Mouse (Mus musculus) 416B (cell line): Measurements from ENCODE around the gene Gm6096.

ENCODE experiments used
- DNase-seq: peaks from one replicate; pipeline ENCODE4 v3.0.0; 2011; ENCODE audit warnings: low read depth

The Gm6096 gene

GRCm38 (mm10) chr7:34235602-34236001 lies 15.2 kb upstream of the Gm6096 start:
- no peak for DNase-seq

DNA sequence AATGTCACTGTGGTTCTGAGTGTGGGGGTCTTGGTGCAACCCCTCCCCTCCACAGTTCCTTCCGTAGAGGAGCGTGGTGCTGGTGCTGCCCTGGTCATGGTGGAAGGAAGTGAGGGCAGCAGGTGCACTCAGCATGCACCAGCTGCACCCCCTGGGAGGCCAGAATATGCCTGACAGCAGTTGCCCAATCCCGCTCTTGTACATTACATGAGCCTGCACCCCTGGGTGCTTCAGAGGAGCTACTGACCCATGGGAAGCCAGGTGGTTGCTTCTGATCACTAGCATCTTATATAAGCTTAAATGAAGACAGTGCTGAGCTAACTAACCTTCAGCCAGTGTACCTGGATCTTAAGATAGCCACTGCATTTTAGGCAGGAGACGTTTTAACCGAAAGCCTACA lies 12.8 kb upstream of the Gm6096 start:
- no peak for DNase-seq

- DNase-seq: no peak
Measured at GRCm38 (mm10) chr7:34242176-34242575, 8.7 kb upstream of the Gm6096 start.

- no peak for DNase-seq
Measured at GRCm38 (mm10) chr7:34246870-34247499, 3.9 kb upstream of the Gm6096 start.

DNA sequence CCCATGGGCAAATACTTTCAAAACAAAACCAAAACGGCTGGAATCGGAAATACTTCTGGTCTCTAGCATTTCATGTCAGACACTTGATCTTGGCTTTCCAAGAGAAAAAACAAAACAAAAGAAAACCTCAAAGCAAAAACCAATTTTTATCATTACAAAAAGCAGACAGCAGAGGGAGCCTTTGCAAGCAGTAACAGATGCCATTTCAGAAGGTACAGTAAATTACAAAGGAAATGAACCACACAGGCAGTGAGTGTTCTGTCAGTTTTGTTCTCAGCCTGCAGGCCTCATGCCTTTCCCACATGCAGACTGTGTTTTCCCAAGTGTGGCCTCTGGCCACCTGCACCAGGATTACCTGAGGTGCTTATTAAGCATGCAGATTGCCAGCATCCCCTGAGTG lies 1.2 kb downstream of the Gm6096 start:
- DNase-seq: peak; percentile 66

DNA sequence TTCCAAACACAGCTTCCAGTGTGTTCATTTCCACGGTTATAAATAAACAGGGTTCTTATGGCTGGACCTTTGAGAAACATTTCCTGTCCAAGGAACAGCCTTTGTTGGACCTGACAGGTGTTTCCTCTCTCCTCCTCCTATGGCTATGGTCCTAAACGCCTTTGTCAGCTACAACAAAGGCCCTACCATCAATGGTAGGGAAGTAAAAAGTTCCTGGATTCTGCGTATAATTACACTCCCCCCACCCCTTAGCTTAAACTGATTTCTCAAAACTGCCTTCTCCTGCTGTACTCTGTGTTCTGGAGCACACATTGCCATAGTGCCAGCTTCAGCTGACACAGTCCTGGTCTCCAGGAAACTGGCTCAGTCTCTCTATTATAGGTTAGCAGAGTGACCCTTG lies 4.3 kb downstream of the Gm6096 start:
- peak; percentile 16 for DNase-seq

GRCm38 (mm10) chr7:34255916-34256315 lies 5.1 kb downstream of the Gm6096 start:
- DNase-seq: no peak

- no peak for DNase-seq
Measured at GRCm38 (mm10) chr7:34257279-34257678, 6.4 kb downstream of the Gm6096 start.

DNA sequence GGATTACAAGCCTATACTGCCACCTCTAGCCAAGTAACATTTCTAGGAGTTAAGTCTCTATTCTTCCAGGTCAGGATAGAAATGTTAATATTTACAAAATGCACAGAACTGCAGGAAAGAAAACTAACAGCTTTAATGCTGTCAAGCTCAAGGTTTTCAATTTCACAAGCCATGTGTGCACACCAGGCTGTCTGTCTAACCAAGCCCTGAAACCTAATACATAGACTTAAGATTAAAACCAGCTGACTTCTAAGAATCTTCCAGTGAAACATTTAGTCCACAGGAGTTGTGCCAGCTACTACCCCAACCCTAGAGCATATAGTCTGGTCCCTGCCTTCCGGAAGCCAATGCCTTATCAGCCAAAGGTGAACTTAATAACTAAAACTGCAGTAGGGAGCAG lies 7.6 kb downstream of the Gm6096 start:
- no peak for DNase-seq

- DNase-seq: no peak
Measured at GRCm38 (mm10) chr7:34263437-34263836, 12.6 kb downstream of the Gm6096 start.

GRCm38 (mm10) chr7:34265876-34266346 lies 15.1 kb downstream of the Gm6096 start:
- peak; percentile 91 for DNase-seq

DNA sequence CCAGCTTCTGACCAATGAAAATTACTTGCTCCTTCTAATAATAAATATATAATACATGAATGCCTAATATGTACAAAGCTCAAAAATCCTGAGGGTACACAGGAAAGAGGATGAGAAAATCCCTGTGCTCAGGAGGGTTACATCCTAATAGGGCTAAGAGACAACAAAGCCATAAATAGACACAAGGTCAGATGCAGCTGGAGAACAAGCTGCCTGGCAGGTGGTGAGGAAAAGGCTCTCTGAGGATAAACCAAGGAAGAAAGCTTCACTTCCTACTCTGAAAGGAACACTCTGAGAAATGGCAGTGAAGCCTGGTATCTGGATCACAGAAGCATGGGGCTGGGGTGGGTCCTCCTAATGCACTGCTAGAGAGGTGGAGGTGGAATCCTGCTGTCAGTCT lies 15.6 kb downstream of the Gm6096 start:
- no peak for DNase-seq

GRCm38 (mm10) chr7:34268463-34268862 lies 17.6 kb downstream of the Gm6096 start:
- no peak for DNase-seq

DNA sequence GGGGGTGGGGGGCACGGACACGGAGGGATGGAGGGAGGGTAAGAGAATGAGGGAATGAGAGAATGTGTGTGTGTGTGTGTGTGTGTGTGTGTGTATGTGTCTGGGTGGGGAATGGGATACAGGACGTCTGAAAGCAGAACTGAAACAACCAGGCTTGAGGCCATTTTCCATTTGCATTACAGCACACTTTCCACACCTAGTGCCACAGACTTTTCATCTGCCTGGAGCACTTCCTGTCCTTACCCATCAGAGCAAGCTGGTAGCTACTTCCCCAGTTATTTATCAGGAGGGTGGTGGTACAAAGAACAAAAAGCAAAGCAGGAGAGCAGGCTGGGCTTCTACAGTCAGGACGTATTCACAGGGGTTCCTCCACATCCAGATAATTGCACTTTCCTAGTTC lies 21.6 kb downstream of the Gm6096 start:
- peak; percentile 31 for DNase-seq

- no peak for DNase-seq
Measured at GRCm38 (mm10) chr7:34276066-34276465, 25.2 kb downstream of the Gm6096 start.

DNA sequence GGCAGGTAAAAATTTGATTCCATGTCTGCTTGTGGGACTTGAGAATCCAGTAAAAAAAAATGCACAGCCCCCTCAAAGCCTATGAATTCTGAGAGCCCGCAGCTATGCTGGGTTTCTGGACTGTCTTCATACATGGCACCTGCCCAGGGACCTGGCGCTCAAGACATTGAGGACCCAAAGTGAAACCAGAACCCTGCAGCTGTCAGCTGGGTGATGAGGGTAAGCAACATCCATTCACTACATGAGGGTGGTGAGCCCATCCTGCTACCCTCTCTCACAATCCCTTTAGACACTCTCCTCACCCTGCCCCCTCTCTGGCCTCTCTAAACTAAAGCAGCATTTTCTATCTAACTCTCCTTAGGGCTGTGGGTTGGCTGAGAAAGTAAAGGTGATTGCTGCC lies 26.8 kb downstream of the Gm6096 start:
- no peak for DNase-seq

DNA sequence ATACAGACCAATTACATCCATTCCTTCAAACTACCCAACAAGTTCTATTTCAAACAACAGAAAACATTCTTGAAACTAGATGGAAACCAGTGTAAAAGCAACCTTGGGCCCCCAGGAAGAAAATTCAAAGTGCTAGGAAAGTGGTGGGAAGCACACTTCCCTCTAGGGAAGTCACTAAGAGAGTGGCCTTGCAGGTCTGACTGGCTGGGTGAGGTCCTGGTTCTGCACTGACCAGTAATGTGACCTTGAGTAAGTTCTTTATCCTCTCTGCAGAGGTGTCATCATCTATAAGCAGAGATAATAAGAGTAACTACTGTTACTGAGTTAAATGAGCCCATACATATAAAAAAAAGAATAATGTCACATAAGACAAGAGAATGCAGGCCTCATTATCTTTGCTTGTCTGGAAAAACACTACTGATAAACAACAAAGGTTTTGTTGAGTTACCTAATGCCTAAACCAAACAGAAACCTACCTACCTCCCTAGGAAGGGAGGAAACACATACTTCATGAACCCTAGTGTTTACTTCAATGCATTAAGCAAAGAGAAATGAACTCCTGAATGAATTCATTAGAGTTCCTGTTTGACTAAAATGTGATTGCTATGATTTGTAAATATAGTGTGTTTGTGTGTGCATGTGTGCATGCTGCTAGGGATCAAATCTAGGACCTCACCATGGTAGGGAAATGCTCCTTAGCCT lies 39.8 kb downstream of the Gm6096 start:
- DNase-seq: no peak

- peak; percentile 89 for DNase-seq
Measured at GRCm38 (mm10) chr7:34291265-34291664, 40.4 kb downstream of the Gm6096 start.

DNA sequence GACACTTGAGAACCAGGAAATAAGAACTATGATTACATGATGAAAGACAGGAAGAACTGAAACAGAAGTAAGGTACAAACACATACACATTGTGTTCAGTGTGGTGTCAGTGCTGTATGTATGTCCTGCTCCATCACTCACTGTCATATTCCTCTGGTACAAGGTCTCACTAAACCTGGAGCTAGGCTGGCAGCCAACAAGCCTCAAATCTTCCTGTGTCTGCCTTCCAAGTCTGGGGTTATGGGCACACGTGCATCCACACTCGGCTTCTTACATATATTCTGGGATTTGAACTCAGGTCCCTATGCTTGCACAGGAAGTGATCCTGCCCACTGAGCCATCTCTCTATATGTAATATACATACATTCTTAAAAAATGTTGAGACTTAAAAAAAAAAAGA lies 41.8 kb downstream of the Gm6096 start:
- no peak for DNase-seq

DNA sequence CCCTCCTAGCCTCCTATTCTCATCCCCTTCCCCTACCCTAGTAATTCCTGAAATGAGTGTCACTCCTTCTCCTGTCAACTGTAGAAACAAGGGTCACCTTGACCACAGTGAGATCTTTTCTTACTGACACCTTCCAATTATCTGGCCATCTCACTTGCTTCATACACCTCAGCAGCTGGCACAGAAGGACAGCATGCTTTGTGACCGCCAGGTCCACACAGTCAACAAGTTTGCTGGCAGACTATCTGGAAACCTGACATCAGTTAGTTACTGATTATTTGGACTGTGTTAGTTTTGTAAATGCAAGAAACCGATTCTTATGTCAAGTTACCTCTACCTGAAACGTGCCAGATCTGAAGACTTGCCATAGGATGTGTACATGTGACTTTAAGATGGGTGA lies 45.3 kb downstream of the Gm6096 start:
- DNase-seq: no peak

- no peak for DNase-seq
Measured at GRCm38 (mm10) chr7:34298818-34299217, 48.0 kb downstream of the Gm6096 start.
